8 mouse cellular contexts compared by ENCODE assay signal in genomic region chr19:46531071-46532030, GRCm38 (mm10). TPM values are rescaled to one million over a fixed set of nuclear protein-coding genes. Genes with fewer than 3 reads are reported as not detected.
DNase-seq lines count a peak whose midpoint lies in the region; ATAC-seq lines count a peak whose summit lies in the region.

No protein-coding gene starts in this region.

- H3K4me3 ChIP-seq in heart, embryonic 10.5 days: peak overlapping the region; percentile 49
- no peak overlapping the region for H3K4me3 ChIP-seq in heart, embryonic 12.5 days
- no peak overlapping the region for H3K4me3 ChIP-seq in neural tube, embryonic 12.5 days

- peaks cover 5% of the 10 kb centered on the region; the same call in 1 of the 2 replicates for H3K36me3 ChIP-seq in heart, embryonic 10.5 days
- 0 out of 2 replicates have a peak, but pooled peaks cover 4% of the 10 kb centered on the region for H3K36me3 ChIP-seq in heart, embryonic 12.5 days
- H3K36me3 ChIP-seq in neural tube, embryonic 12.5 days: peaks cover 5% of the 10 kb centered on the region; the same call in 1 of the 2 replicates

- peaks cover 84% of the 10 kb centered on the region for H3K4me1 ChIP-seq in heart, embryonic 10.5 days
- H3K4me1 ChIP-seq in heart, embryonic 12.5 days (replicated peaks): peaks cover 77% of the 10 kb centered on the region
- peaks cover 73% of the 10 kb centered on the region for H3K4me1 ChIP-seq in neural tube, embryonic 12.5 days

- WGBS in heart, embryonic 10.5 days: 9% methylated on average over 16 of the region's 16 CpGs
- WGBS in heart, embryonic 12.5 days: 7% methylated on average over 16 of the region's 16 CpGs
- 9% methylated on average over 16 of the region's 16 CpGs for WGBS in neural tube, embryonic 12.5 days

- H3K4me2 ChIP-seq in heart, embryonic 12.5 days: peak overlapping the region; percentile 44
- peak overlapping the region; percentile 61 for H3K4me2 ChIP-seq in neural tube, embryonic 12.5 days (replicated peaks)

- ATAC-seq in heart, embryonic 12.5 days (ENCODE audit: insufficient number of reproducible peaks, low FRiP score): no peak
- no peak for ATAC-seq in neural tube, embryonic 12.5 days (ENCODE audit: low FRiP score, low read depth)

- H3K9me3 ChIP-seq in heart, embryonic 10.5 days: no peaks in the 10 kb centered on the region
- no peaks in the 10 kb centered on the region for H3K9me3 ChIP-seq in heart, embryonic 12.5 days (replicated peaks)
- no peaks in the 10 kb centered on the region for H3K9me3 ChIP-seq in neural tube, embryonic 12.5 days

- no peak for DNase-seq in heart, embryonic 10.5 days (ENCODE audit: low spot score)
- no peak for DNase-seq in heart, adult 9 months (ENCODE audit: low spot score in 2 of 2)
- peak; percentile 49 for DNase-seq in MEL-GATA-1-ER (ENCODE audit: extremely low read depth, low read depth)
- DNase-seq in kidney, postnatal 36 days: peak; percentile 45 to 67
- no peak for DNase-seq in retina, postnatal 1 day
- no peak for DNase-seq in gastrocnemius, adult 8-10 months (ENCODE audit: low spot score in 2 of 2)

- H3K27ac ChIP-seq in heart, embryonic 10.5 days: peak overlapping the region; percentile 92
- H3K27ac ChIP-seq in heart, embryonic 12.5 days (ENCODE audit: poor library complexity, severe bottlenecking): peak overlapping the region; percentile 95
- peak overlapping the region; percentile 65 for H3K27ac ChIP-seq in neural tube, embryonic 12.5 days

- peak overlapping the region; percentile 2 for H3K9ac ChIP-seq in heart, embryonic 12.5 days
- H3K9ac ChIP-seq in neural tube, embryonic 12.5 days: peak overlapping the region; percentile 29; the same call in 1 of the 2 replicates

- H3K27me3 ChIP-seq in heart, embryonic 10.5 days (ENCODE audit: insufficient read depth, poor library complexity, severe bottlenecking): no peaks in the 10 kb centered on the region
- H3K27me3 ChIP-seq in heart, embryonic 12.5 days (replicated peaks): no peaks in the 10 kb centered on the region
- H3K27me3 ChIP-seq in neural tube, embryonic 12.5 days (replicated peaks): no peaks in the 10 kb centered on the region

RNA-seq across cellular contexts. Expression of gene Trim8, which starts 29.8 kb away (rescaled TPM):
- polyA plus RNA-seq in heart, embryonic 10.5 days (2016; fragmentation: Nextera tagmentation; extraction: Ambion mirVana): 17.6 and 22.0 TPM in 2 replicates
- polyA plus RNA-seq in heart, embryonic 12.5 days (2016; fragmentation: Nextera tagmentation; extraction: Ambion mirVana): 24.1 and 24.2 TPM in 2 replicates
- 39.1 and 43.0 TPM in 2 replicates for polyA plus RNA-seq in neural tube, embryonic 12.5 days (2016; fragmentation: Nextera tagmentation; extraction: Ambion mirVana)
- 10 to 100 TPM; 22.0 to 24.0 (median 22.7) TPM for total RNA-seq in gastrocnemius, adult 8-10 months (2022)

RNA-seq across cellular contexts. Expression of gene Arl3, which starts 41.6 kb away (rescaled TPM):
- polyA plus RNA-seq in heart, embryonic 10.5 days (2016; fragmentation: Nextera tagmentation; extraction: Ambion mirVana): 112 and 134 TPM in 2 replicates
- 88.2 and 94.4 TPM in 2 replicates for polyA plus RNA-seq in heart, embryonic 12.5 days (2016; fragmentation: Nextera tagmentation; extraction: Ambion mirVana)
- 190 and 194 TPM in 2 replicates for polyA plus RNA-seq in neural tube, embryonic 12.5 days (2016; fragmentation: Nextera tagmentation; extraction: Ambion mirVana)
- total RNA-seq in gastrocnemius, adult 8-10 months (2022): 10 to 100 TPM; 51.1 to 76.4 (median 62.8) TPM

RNA-seq across cellular contexts. Expression of gene Sfxn2, which starts 41.8 kb away (rescaled TPM):
- polyA plus RNA-seq in heart, embryonic 10.5 days (2016; fragmentation: Nextera tagmentation; extraction: Ambion mirVana): 14.2 and 14.5 TPM in 2 replicates
- 8.1 and 8.9 TPM in 2 replicates for polyA plus RNA-seq in heart, embryonic 12.5 days (2016; fragmentation: Nextera tagmentation; extraction: Ambion mirVana)
- polyA plus RNA-seq in neural tube, embryonic 12.5 days (2016; fragmentation: Nextera tagmentation; extraction: Ambion mirVana): 11.4 and 12.2 TPM in 2 replicates
- 1 to 10 TPM; 1.6 to 3.0 (median 2.8) TPM for total RNA-seq in gastrocnemius, adult 8-10 months (2022)

Comparison
In these comparisons a context has a peak if more than half of its experiments do, and no peak if none do; other contexts are left out.
1. DNase-seq: peak in MEL-GATA-1-ER (single experiment) and kidney, postnatal 36 days (2 of 2); none in heart, embryonic 10.5 days (single experiment), heart, adult 9 months (0 of 2), retina, postnatal 1 day (single experiment) and gastrocnemius, adult 8-10 months (0 of 2).
2. Peak in every context shown above with its lines, with median percentiles within 50 percentile points of each other: H3K27ac ChIP-seq.